Comparison of ENCODE assay signal across 8 mouse cellular contexts in genomic region chr3:105538819-105539607, GRCm38 (mm10).
DNase-seq lines count a peak whose midpoint lies in the region; ATAC-seq lines count a peak whose summit lies in the region.

No protein-coding gene starts in this region.

- H3K27ac ChIP-seq in hindbrain, embryonic 11.5 days (ENCODE audit: low read depth, low read length), result 0 out of 2 replicates have a peak overlapping the region, but pooled peaks have one; percentile 47
- H3K27ac ChIP-seq in stomach, embryonic 14.5 days (ENCODE audit: low read length), result no peak overlapping the region

- peak; percentile 34 for DNase-seq in adrenal gland, postnatal 14 days
- DNase-seq in adrenal gland, adult 18-20 months (ENCODE audit: low spot score in 2 of 2), result no peak
- peak; percentile 20 for DNase-seq in ovary, postnatal 36 days (ENCODE audit: low spot score)
- DNase-seq in ovary, postnatal 10 days (ENCODE audit: low spot score), result no peak
- peak; percentile 22 for DNase-seq in hindbrain, embryonic 11.5 days (ENCODE audit: low spot score)
- DNase-seq in adrenal gland, postnatal 36 days, result no peak
- DNase-seq in testis, postnatal 10 days (ENCODE audit: low spot score), result no peak

- ATAC-seq in hindbrain, embryonic 11.5 days (ENCODE audit: low FRiP score), result peak; percentile 88
- peak; percentile 74 for ATAC-seq in stomach, embryonic 14.5 days (ENCODE audit: insufficient number of reproducible peaks, insufficient read depth, low FRiP score, low read depth)

- no peaks in the 10 kb centered on the region for H3K9me3 ChIP-seq in hindbrain, embryonic 11.5 days (ENCODE audit: control insufficient read depth, low read length)
- no peaks in the 10 kb centered on the region for H3K9me3 ChIP-seq in stomach, embryonic 14.5 days (ENCODE audit: control insufficient read depth, low read depth, low read length)

- H3K27me3 ChIP-seq in hindbrain, embryonic 11.5 days (ENCODE audit: control insufficient read depth, insufficient read depth, low read length), result no peaks in the 10 kb centered on the region
- no peaks in the 10 kb centered on the region for H3K27me3 ChIP-seq in stomach, embryonic 14.5 days (ENCODE audit: control insufficient read depth, insufficient read depth, low read length)

- WGBS in hindbrain, embryonic 11.5 days, result 20% methylated on average over 13 of the region's 13 CpGs
- WGBS in stomach, embryonic 14.5 days, result 16% methylated on average over 13 of the region's 13 CpGs

- no peak overlapping the region for H3K4me3 ChIP-seq in hindbrain, embryonic 11.5 days (ENCODE audit: low read depth, low read length)
- H3K4me3 ChIP-seq in stomach, embryonic 14.5 days (ENCODE audit: low read depth, low read length), result no peak overlapping the region

- no peak overlapping the region for H3K4me2 ChIP-seq in hindbrain, embryonic 11.5 days (replicated peaks; ENCODE audit: low read depth, low read length)
- H3K4me2 ChIP-seq in stomach, embryonic 14.5 days (replicated peaks; ENCODE audit: low read depth, low read length), result no peak overlapping the region

- H3K36me3 ChIP-seq in hindbrain, embryonic 11.5 days (ENCODE audit: control insufficient read depth, insufficient read depth, low read length), result no peaks in the 10 kb centered on the region
- H3K36me3 ChIP-seq in stomach, embryonic 14.5 days (ENCODE audit: control insufficient read depth, insufficient read depth, low read length), result no peaks in the 10 kb centered on the region

- H3K9ac ChIP-seq in hindbrain, embryonic 11.5 days (ENCODE audit: low read depth, low read length), result no peak overlapping the region
- H3K9ac ChIP-seq in stomach, embryonic 14.5 days (replicated peaks; ENCODE audit: low read depth, low read length), result no peak overlapping the region

- H3K4me1 ChIP-seq in hindbrain, embryonic 11.5 days (replicated peaks; ENCODE audit: control insufficient read depth, insufficient read depth, low read length), result peaks cover 5% of the 10 kb centered on the region; the same call in 1 of the 2 replicates
- peaks cover 8% of the 10 kb centered on the region; the same call in 1 of the 2 replicates for H3K4me1 ChIP-seq in stomach, embryonic 14.5 days (ENCODE audit: control insufficient read depth, insufficient read depth, low read length)

Comparison
In these comparisons a context has a peak if more than half of its experiments do, and no peak if none do; other contexts are left out.
1. DNase-seq: peak in adrenal gland, postnatal 14 days (single experiment), ovary, postnatal 36 days (single experiment) and hindbrain, embryonic 11.5 days (single experiment); none in adrenal gland, adult 18-20 months (0 of 2), ovary, postnatal 10 days (single experiment), adrenal gland, postnatal 36 days (0 of 2) and testis, postnatal 10 days (single experiment).